Mouse (Mus musculus): ENCODE measurements at regions not wholly inside any gene's neighbourhood (a gene's known extent, or its start where the extent isn't known, plus 50 kb on each side); places are given as distances from the start of the nearest gene placed in this dataset.
"Not testable (repeated sequence)": the region's sequence is repeated elsewhere in the genome, so short reads cannot be mapped to it uniquely, and the experiment has no call there.

DNA sequence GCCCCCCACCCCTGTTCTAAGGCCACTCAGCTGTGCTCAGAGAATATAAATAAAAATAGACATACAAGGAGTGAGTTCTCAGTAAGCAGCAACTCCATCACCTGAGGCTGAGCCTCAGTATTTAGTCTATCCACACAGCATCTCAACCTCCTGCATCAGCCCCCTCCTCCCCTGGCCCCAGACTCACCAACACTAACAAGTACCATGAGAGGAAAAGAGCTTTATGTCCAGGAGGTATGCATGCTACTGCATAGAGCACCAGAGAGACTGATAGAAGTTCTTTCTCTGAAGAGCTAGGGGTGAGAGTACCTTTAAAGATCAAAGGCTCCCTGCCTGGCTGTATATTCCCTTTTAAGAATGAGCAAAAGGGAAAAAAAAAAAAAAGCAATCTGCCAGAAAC lies 100.3 kb upstream of the Arhgap20 start:
- no peak for DNase-seq

DNA sequence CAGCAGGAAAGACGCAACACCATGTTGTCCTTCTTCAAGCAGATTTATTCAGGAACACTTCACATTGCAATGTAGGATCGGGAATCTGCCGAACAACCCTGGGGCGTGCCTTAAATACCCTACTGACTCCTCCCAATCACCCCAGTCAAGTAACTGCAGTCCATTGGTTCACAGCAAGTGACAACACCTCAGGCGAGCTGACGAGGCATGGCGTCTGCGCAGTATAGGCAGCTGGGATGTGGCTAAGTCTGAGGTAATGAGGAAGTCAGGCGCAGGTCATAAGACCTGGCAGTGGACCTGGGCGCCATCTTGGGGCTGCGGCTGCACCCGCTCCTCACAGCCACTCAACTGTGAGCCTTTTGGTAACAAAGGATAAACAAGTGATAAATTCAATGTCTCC lies 96.2 kb upstream of the Arhgap20 start:
- not testable (repeated sequence) for DNase-seq

DNA sequence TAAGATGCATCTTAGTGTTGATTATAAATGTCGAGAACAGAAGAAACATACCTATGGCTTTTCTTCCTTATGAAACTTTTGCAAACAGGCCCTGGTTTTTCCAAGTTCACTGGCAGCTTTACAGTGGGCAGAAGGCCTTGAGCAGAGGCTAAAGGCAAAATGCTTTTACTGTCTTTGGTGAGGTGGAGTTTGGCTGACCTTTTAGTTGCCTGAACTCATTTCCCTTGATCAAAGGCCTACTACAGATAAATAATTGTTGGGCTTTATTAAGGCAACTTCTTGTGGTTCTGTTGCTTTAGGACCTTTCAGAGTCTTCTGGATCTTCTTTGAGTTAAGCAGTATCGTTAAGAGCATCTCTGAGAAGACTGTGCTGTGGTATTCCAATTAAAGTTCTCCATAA lies 94.6 kb upstream of the Arhgap20 start:
- DNase-seq = no peak

DNA sequence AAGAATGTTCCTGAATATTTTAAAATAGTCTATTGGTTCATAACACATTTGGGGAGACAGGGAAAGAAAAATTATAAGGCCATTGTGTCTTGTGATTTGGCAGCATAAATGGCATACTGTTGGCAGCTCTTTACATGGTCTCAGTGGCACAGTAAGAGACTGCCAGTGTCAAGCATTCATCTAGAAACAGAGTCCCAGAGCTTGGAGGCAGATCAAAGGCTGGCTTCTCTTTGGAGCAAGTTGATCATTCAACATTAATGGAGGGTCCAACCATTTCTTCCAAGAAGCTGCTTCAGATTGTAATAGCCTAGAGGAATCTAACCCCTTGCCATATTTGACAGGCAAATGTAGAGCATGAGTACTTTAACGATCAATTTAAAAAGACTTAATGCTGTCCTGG lies 78.6 kb upstream of the Arhgap20 start:
- DNase-seq = no peak

DNA sequence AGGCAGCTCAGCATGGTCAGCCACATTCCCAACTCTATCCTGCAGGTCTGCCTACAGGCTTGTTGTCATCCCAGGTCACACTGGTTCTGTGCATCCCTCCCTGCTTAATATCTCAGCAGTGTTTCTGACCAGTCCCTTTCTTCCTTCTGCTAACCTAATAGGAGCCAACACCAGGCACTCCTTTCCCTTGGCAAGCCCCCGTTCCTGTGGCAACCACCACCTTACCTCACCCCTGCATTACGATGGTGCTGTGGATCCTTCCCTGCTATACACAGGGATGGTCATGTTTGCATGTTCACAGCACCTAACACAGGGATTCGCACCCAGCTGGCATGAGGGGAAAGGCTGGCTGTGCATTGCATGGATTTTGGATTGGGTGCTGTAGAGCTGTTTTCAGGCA lies 50.8 kb upstream of the Arhgap20 start:
- DNase-seq = no peak

Measured in heart, postnatal 4 days (tissue).